Mouse (Mus musculus): Measurements from ENCODE around the gene Mthfs.

- TF ChIP-seq CTCF (conservative IDR thresholded peaks at IDR 0.05; ENCODE audit: insufficient read depth, insufficient read length, low read depth, low read length) (no peak), POLR2A (IDR thresholded peaks at IDR 0.05; ENCODE audit: low read depth, low read length) (no peak)
These were observed 54.1 kb downstream of the Mthfs start for GRCm38 (mm10) chr9:89264571-89264970.

All from kidney, adult 2 months (tissue).